Mouse (Mus musculus): Measurements from ENCODE around the gene Kcnc1.

DNA sequence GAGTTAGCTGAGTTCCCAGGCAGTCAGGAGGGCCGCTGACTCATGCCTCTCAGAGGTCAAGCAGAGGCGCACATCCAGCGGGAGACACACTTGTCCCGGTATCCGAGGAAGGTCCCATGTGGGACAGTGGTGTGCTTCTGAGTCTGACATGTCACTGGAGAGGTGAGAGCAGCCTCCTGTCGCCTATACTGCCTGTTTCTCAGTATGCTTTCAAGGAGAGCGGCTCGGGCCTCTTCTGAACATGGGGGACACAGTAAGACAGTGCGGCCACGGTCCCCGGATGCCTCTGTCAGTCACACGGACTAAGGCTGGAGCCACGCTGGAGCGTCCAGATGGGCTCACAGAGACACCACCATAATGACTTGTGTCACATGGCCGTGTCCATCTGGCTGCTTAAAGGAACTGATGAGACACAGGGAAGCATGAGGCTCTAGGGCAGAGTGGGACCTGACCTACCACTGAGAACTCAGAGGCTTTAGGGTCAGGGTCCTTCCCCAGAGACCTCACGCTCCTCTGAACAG is 21.9 kb downstream of the Kcnc1 start:
- TF ChIP-seq FLI1 (IDR thresholded peaks at IDR 0.05; ENCODE audit: low read length) (no peak), GATA1 (IDR thresholded peaks at IDR 0.05; ENCODE audit: borderline replicate concordance, low read length) (no peak)

All from megakaryocyte, embryonic 14.5 days (primary cell).